Comparison of ENCODE assay signal across 33 mouse cellular contexts in genomic region chr17:70858814-70859213, GRCm38 (mm10).
"Had no signal": no experiment of that assay in that cellular context is flagged by ENCODE, and none has a peak within 500 bp of the region (broad histone marks: within the 10 kb centered on the region; RNA-seq: fewer than 3 reads in every experiment).

No protein-coding gene starts in this region.

- H3K4me3 ChIP-seq: heart, adult 2 months; heart, embryonic 10.5 days; heart, embryonic 12.5 days; heart, embryonic 13.5 days; heart, embryonic 15.5 days; hindbrain, embryonic 10.5 days; hindbrain, embryonic 12.5 days; hindbrain, embryonic 13.5 days; hindbrain, embryonic 15.5 days; intestine, embryonic 15.5 days; layer of hippocampus, adult 2 months; left cerebral cortex, adult 2 months had no signal

- ATAC-seq: hindbrain, embryonic 16.5 days; hindbrain, postnatal 0 days; inflammation-experienced regulatory T-cells, adult 6 months; intestine, embryonic 15.5 days; intestine, embryonic 16.5 days; intestine, postnatal 0 days had no signal

- H3K27ac ChIP-seq: heart, adult 2 months; heart, embryonic 10.5 days; heart, embryonic 13.5 days; heart, embryonic 15.5 days; hindbrain, embryonic 10.5 days; hindbrain, embryonic 12.5 days; hindbrain, embryonic 13.5 days; hindbrain, embryonic 14.5 days; hindbrain, embryonic 15.5 days; hindbrain, postnatal 0 days; intestine, embryonic 15.5 days; kidney, postnatal 0 days; layer of hippocampus, adult 2 months; left cerebral cortex, adult 2 months had no signal

- H3K4me2 ChIP-seq: heart, embryonic 11.5 days; heart, embryonic 12.5 days; heart, embryonic 13.5 days; heart, embryonic 15.5 days; hindbrain, embryonic 12.5 days; hindbrain, embryonic 13.5 days; hindbrain, embryonic 14.5 days; hindbrain, embryonic 15.5 days; intestine, embryonic 15.5 days had no signal

- H3K9ac ChIP-seq: heart, embryonic 12.5 days; heart, embryonic 13.5 days; heart, embryonic 15.5 days; hindbrain, embryonic 12.5 days; hindbrain, embryonic 13.5 days; hindbrain, embryonic 14.5 days; hindbrain, embryonic 15.5 days; intestine, embryonic 15.5 days had no signal

- DNase-seq: heart, adult 2 months; heart, postnatal 10 days; heart, postnatal 14 days; heart, postnatal 36 days; heart, postnatal 4 days; kidney, adult 11 months; kidney, adult 2 months; kidney, adult 8-10 months; kidney, adult 9 months; kidney, postnatal 14 days; kidney, postnatal 25 days; kidney, postnatal 36 days; layer of hippocampus, adult 9-11 months; layer of hippocampus, postnatal 36 days had no signal

- H3K27me3 ChIP-seq: heart, embryonic 12.5 days; heart, embryonic 13.5 days; heart, embryonic 15.5 days; hindbrain, embryonic 12.5 days; intestine, embryonic 15.5 days had no signal

- H3K36me3 ChIP-seq: heart, embryonic 10.5 days; heart, embryonic 13.5 days; heart, embryonic 15.5 days; hindbrain, embryonic 12.5 days; hindbrain, embryonic 13.5 days; hindbrain, embryonic 15.5 days; intestine, embryonic 15.5 days had no signal

- H3K9me3 ChIP-seq: heart, embryonic 10.5 days; heart, embryonic 12.5 days; heart, embryonic 15.5 days; hindbrain, embryonic 10.5 days; hindbrain, embryonic 12.5 days; hindbrain, embryonic 15.5 days; intestine, embryonic 15.5 days had no signal
